Mouse (Mus musculus) neutrophil, adult 5-6 weeks (primary cell): Measurements from ENCODE around the gene Rgs7bp. TPM values are rescaled to one million over a fixed set of nuclear protein-coding genes. Genes with fewer than 3 reads are reported as not detected.

Source experiments
- ATAC-seq: fragments of 151-379, 151-347 bp; 2 replicates; pipeline ENCODE4 v1.8.0; 2017; ENCODE audit warnings: mild to moderate bottlenecking, moderate TSS enrichment; ENCODE audit not compliant: insufficient number of reproducible peaks, poor library complexity, low FRiP score, severe bottlenecking; ENCODE audit errors: extremely low read depth
- total RNA-seq: library from RNA; stranded (forward); fragments of 200-1000 nt; gene quantifications from 2 replicates; pipeline ENCODE4 v1.2.3, GENCODE M21; 2017

Gene Rgs7bp
- total RNA-seq, 1 experiment from 2014 or later: not detected

GRCm38 (mm10) chr13:105015710-105016404 lies 38.9 kb downstream of the Rgs7bp start:
- ATAC-seq: no peak

DNA sequence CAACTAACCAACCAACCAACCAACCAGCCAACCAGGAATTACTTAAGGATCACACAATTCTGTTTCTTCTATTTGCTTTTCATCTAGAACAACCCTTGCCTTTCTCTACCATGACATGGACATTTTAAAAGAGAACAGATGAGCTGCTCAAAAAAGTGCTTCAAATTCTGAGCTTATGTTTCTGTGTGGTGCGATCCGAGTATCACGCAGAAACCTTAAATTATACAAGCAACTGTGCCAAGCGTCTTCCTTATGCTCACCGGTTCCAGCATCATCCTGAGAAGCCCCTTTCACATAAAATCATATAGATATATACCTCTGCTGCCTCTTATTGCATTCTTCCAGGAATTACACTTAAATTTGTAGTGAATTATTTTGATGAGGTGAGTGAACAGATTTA lies 43.4 kb downstream of the Rgs7bp start:
- no peak for ATAC-seq

- no peak for ATAC-seq
These were observed 45.8 kb downstream of the Rgs7bp start for GRCm38 (mm10) chr13:105008891-105009290.

DNA sequence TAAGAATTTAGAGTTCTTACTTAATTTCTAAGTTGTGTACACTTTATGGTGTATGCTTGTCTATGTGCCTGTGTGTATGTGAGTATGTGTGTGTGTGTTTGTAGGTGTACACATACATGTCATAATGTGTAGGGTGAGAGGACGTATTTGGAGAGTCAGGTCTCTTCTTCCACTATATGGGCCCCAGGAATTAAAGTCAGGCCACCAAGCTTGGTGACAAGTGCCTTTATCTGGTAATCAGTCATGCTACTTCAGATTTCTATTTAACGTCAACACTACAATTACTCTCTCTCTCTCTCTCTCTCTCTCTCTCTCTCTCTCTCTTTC lies 51.9 kb downstream of the Rgs7bp start:
- no peak for ATAC-seq

DNA sequence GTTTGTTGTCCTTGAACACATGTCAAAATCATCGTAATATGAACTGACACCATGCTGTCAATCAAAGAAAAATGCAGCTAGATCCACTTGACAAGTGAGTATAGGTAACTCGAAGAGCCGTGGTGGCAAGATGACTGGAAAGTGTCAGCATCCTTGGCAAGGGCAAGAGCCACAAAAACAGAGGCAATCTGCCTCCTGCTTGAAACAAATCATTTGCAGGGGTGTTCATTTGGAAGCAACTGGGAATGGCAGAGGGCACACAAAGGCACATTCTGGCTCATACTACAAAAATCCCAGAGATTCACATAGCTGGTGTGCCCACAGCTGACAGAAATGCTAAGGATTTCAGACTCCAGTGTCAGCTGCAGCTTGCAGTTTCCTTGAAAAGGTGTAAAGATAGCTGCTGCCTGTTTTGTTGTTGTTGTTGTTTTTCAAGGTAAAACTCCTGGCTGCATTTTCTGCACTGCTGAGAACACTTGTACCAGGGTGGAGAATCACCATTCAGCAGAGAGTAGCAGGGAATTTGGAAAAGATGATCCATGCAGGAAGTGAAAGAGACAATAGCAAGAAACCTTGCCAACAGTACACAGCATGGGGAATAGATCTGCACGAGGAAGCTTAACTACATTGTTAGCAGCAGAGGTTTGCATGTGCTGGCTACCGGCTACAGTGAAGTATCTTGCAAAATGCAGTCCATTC lies 52.4 kb downstream of the Rgs7bp start:
- no peak for ATAC-seq

DNA sequence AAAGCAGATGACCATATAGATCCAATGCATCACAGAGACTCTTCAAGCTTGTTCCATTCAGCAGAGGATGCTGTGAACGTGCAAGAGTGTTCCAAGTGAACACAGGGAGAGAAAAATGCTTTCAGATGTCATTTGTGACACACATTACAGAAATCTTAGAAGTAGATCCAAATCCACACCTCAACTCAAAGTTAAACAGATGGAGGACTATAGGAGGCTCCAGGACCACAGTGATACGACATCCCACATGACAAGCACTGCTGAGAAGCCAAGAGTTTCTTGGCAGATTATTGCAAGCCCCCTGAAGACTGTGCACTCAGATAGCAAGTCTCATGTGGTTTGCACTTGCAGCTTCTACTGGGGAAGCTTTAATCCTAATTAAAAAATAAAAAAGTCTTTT lies 53.0 kb downstream of the Rgs7bp start:
- no peak for ATAC-seq

DNA sequence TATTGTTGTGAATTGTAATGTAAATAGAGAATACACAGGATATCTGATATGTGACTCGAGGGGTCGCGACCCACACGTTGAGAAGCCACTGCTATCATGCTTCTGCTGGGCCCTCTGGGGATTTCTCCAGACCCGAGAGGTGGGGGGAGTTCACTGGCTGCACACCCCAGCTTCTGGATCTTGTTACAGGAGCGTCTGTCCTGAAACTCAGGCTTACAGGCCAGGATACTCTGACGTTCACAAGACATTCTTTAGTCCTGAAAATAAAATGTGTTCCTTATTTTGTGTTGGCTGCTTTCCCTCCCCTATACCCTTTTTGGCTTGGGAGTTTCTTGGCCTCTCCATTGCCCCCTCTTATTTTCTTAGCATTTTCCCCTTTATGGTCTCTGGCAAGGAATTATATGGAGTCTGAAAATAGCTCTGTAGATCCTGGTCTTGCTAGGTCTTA lies 65.9 kb downstream of the Rgs7bp start:
- no peak for ATAC-seq

DNA sequence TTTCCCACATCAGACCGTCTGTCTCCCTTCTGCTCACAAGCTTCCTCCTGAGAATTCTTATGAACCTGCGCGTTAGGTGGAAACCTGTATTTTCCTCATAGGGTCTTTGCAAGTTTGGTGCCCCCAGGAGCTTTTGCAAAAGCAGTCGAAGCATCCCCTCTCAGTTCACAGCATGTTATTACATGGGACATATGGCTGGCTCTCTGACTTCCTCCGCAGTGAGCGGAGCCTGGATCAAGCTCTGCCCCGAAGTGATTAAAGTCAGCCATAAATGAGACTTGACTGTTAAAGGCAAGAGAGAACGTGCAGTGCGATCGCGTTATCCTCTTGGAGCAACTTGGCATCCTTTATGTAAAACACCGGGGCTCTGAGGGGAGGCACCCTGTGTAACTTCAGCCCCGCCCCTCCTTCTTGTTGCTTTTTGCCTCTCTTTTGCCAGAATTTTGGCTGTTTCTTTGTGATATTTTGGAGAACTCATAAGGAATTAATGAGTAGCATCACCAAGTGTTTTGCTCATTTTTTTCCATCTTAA lies 66.7 kb downstream of the Rgs7bp start:
- no peak for ATAC-seq

- ATAC-seq: no peak
These were observed 69.0 kb downstream of the Rgs7bp start for GRCm38 (mm10) chr13:104985691-104986090.

DNA sequence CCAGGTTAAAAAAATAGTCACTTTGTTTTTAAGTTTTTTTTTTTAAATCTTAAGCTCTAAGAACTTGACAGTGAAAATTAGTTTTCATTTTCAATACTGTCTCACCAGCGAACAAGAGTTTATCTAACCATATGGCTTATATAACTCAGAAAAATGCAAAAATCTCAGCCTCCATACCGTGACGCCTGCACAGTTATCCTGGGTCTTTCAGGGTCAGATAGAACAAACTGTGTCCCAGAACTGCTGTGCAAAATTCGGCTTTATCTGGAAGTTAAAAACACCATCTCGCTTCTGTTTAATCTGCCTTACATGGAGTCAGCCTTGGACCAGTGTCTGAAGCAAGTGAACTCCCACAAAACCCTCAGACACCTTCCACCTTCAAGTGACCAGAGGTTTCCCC lies 70.7 kb downstream of the Rgs7bp start:
- no peak for ATAC-seq

DNA sequence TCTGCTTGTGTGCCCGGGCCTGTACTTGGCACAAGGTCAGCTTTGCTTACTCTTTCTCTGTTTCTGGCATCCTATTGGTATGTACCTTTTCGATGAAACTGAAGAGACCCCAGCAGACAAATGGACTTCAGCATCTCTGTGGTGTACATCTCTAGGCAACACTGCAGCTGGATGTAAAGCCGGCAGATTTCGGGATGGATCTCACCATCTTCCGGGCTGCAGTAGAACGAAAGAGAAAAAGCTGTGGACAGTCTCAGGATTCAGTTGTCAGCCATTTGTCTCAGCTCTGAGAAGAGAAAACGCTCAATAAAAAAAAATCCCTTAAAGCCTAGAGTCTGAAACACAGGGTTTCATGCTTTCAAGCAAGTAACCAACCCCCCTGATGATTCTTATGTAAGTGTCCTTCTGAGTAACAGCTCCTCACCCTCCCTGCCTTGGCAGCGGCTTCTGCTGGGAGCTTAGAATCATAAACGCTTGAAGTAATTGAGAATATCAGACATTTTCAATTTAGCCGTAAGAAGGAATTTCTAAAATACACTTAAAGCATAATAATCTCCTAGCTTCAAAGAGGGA lies 71.9 kb downstream of the Rgs7bp start:
- no peak for ATAC-seq

DNA sequence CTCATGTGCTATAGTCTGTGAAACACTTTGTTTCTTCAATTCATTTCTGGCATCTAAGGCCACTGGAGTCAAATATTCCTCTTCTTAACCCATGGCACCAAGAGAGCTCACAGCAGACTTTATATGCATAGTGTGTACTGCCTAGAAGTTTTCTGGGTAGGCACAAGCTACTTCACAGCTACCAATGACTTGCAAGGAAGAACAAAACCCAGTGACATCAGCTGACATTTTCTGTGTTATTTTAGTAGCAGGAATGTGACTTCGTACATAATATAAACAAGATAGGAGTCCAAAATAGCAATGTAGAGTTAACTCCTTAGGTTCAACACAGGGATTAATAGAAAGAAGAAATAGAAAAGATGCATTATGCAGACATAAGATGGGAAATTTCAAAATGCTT lies 76.6 kb downstream of the Rgs7bp start:
- ATAC-seq: no peak

DNA sequence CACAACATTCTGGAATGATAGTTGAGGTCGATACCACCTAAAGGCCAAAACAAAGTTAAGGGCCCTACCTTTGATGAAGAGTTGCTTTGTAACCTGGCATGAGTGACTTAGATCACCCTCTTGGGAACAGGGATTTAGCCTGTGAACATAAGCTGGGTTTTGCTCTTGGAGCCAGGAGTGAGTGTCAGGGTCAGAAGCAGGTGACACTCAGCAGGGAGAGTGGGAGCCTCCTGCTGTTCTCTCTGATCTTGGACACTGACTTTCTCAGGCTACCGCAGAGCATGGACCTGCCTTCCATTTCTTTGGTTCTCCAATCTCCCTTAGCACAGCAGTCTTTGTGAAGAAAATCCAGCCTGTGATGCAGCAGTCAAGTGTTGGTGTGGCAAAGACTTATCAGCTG lies 87.2 kb downstream of the Rgs7bp start:
- no peak for ATAC-seq

DNA sequence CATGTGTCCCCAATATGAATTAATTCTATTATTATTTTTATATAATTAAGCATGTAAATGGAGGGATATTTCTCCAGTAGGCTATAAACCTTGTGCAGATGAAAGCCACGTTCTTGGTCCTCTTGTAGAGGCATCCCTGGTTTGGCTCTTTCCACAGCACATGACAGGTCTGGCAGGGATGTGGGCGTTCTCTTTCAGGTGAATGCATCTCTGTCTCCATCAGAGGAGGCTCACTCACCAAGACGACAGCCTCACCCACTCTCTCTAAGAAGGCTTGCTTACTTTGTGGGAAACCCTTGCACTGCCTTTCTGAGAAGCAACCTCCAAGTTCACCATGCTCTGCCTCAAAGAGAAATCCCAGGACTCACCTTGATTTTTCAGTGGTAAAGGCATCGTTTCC lies 91.0 kb downstream of the Rgs7bp start:
- no peak for ATAC-seq

- no peak for ATAC-seq
These were observed 91.9 kb downstream of the Rgs7bp start for GRCm38 (mm10) chr13:104962716-104963411.

- ATAC-seq: no peak
These were observed 92.6 kb downstream of the Rgs7bp start for GRCm38 (mm10) chr13:104962166-104962565.

DNA sequence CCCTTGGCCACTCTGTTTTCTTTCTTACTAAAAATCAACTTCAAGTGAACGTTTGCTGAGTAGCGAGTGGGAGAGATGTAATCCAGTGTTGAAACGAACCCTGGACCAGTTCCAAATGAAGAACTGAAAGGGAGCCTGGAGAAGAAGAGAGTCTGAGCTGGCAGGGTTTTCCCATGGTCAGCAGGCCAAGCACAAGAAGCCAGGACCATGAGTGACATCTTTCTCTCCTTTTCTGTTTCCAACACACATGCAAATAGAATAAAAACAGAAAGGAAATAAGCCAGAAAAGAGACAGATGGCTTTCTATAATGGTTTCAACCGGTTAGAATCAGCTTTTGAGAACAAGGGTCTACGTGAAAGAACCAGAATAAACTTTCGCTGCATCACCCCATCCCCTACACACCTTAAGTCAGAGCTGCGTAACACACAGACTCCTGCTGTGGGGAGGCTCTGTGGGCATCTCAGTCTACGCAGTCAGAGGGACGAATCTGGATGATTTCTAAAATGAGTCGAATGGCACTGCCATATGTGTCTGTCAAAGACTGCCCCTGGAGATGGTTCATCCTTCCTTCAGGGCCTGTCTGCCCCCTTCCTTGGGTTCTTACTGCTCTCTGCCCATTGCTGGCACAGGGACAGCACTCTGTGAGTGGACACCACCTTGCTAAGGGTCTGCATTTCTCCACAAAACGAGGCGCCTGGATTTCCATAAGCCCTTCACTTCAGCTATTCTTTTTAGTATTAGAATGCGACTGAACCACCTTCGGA lies 93.6 kb downstream of the Rgs7bp start:
- no peak for ATAC-seq

GRCm38 (mm10) chr13:104960206-104960928 lies 94.4 kb downstream of the Rgs7bp start:
- ATAC-seq: no peak
